Mouse (Mus musculus): ENCODE results near the gene Car5a. TPM values are rescaled to one million over a fixed set of nuclear protein-coding genes. Genes with fewer than 3 reads are reported as not detected.

The Car5a gene
- polyA plus RNA-seq, 1 experiment, result not detected

DNA sequence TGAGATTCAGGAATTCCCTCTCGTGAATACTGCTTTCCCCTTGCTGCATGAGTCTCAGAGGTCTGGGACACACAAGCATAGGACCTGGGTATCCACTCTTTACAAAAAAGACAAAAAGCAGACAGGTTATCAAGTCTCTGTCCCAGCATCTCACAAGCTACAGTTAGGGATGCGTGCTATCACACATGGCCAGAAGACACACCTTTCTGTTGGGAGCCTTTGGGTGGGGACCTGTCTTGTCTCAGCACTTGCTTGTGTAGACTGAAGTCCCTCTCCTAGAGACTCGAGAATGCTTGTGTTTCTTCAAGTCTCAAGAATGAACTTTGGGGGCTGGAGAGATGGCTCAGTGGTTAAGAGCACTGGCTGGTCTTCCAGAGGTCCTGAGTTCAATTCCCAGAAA lies 31.9 kb downstream of the Car5a start:
- no peak overlapping the region for H3K4me3 ChIP-seq (ENCODE audit: insufficient read depth, poor library complexity, severe bottlenecking)
- no peaks in the 10 kb centered on the region for H3K79me3 ChIP-seq (ENCODE audit: low read depth)
- TF ChIP-seq CEBPB (IDR thresholded peaks at IDR 0.05; ENCODE audit: low read depth) (no peak), MYOD1 (IDR thresholded peaks at IDR 0.05; ENCODE audit: control insufficient read depth, insufficient read length, low read depth) (no peak), FOSL1 (IDR thresholded peaks at IDR 0.05; ENCODE audit: insufficient read depth, low read length, poor library complexity, severe bottlenecking) (no peak), CTCF (IDR thresholded peaks at IDR 0.05; ENCODE audit: control insufficient read depth, insufficient read depth, insufficient read length) (no peak), MAX (IDR thresholded peaks at IDR 0.05) (no peak), USF1 (IDR thresholded peaks at IDR 0.05; ENCODE audit: low read depth) (no peak), MYOG (IDR thresholded peaks at IDR 0.05; ENCODE audit: control insufficient read depth, extremely low read depth, insufficient read length) (no peak)
- no peak overlapping the region for H3ac ChIP-seq (ENCODE audit: control insufficient read depth, insufficient read length, low read depth)
- H3K36me3 ChIP-seq (ENCODE audit: control insufficient read depth, insufficient read depth), result no peaks in the 10 kb centered on the region
- peaks cover 3% of the 10 kb centered on the region for H3K27me3 ChIP-seq (ENCODE audit: control insufficient read depth, insufficient read depth, insufficient read length)
- no peaks in the 10 kb centered on the region for H3K79me2 ChIP-seq (ENCODE audit: control insufficient read depth, insufficient read depth)

DNA sequence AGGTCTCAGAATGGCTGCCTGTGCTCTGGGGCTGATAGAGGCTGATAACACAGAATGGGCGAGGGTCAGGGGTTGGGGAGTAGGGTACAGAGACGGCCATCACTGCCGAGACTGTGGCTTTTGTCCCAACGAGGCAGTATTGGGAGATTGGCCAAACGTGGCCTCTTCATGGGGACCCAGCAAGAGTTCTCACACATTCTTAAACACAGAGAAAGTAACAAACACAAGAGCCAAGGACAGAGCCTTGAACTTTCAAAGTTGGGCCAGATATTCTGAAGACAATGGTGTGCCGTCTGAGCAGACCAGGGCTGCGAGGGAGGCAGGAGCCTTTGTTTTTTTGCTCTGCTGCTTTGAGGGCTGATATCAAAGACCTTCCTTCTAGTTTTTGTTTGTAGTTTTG lies 32.7 kb downstream of the Car5a start:
- Histone ChIP-seq H3K79me3 (ENCODE audit: low read depth) (peaks cover 1% of the 10 kb centered on the region), H3K27me3 (ENCODE audit: control insufficient read depth, insufficient read depth, insufficient read length) (no peaks in the 10 kb centered on the region), H3ac (ENCODE audit: control insufficient read depth, insufficient read length, low read depth) (no peak overlapping the region), H3K4me3 (ENCODE audit: insufficient read depth, poor library complexity, severe bottlenecking) (no peak overlapping the region), H3K36me3 (ENCODE audit: control insufficient read depth, insufficient read depth) (no peaks in the 10 kb centered on the region), H3K79me2 (ENCODE audit: control insufficient read depth, insufficient read depth) (peaks cover 4% of the 10 kb centered on the region)
- TF ChIP-seq CEBPB (IDR thresholded peaks at IDR 0.05; ENCODE audit: low read depth), result no peak
- no peak for TF ChIP-seq FOSL1 (IDR thresholded peaks at IDR 0.05; ENCODE audit: insufficient read depth, low read length, poor library complexity, severe bottlenecking)
- TF ChIP-seq MYOG (IDR thresholded peaks at IDR 0.05; ENCODE audit: control insufficient read depth, extremely low read depth, insufficient read length), result no peak
- TF ChIP-seq USF1 (IDR thresholded peaks at IDR 0.05; ENCODE audit: low read depth), result no peak
- no peak for TF ChIP-seq MAX (IDR thresholded peaks at IDR 0.05)
- no peak for TF ChIP-seq MYOD1 (IDR thresholded peaks at IDR 0.05; ENCODE audit: control insufficient read depth, insufficient read length, low read depth)
- TF ChIP-seq CTCF (IDR thresholded peaks at IDR 0.05; ENCODE audit: control insufficient read depth, insufficient read depth, insufficient read length), result no peak

DNA sequence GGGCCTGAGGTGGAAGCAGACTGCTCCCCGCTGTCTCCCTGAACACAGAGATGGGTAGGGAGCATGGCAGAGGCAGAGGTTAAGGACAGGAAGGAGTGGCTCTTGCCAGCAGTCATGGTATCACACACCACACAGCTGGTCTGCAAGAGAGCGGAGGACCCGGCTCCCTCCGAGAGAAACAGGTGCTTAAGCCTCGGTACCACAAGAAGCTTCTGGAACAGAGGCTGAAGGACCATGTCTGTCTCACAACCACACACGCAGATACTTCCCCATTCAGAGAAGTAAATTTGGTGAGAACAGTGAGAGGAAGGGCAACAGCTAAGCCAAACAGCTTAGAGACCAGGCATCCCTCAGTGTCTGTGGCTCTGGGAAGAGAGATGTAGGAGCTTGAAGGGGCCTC lies 33.3 kb downstream of the Car5a start:
- H3K4me3 ChIP-seq (ENCODE audit: insufficient read depth, poor library complexity, severe bottlenecking), result no peak overlapping the region
- TF ChIP-seq MYOD1 (IDR thresholded peaks at IDR 0.05; ENCODE audit: control insufficient read depth, insufficient read length, low read depth), result no peak
- no peaks in the 10 kb centered on the region for H3K36me3 ChIP-seq (ENCODE audit: control insufficient read depth, insufficient read depth)
- peaks cover 5% of the 10 kb centered on the region for H3K79me3 ChIP-seq (ENCODE audit: low read depth)
- H3ac ChIP-seq (ENCODE audit: control insufficient read depth, insufficient read length, low read depth), result no peak overlapping the region
- no peaks in the 10 kb centered on the region for H3K27me3 ChIP-seq (ENCODE audit: control insufficient read depth, insufficient read depth, insufficient read length)
- peaks cover 10% of the 10 kb centered on the region for H3K79me2 ChIP-seq (ENCODE audit: control insufficient read depth, insufficient read depth)

DNA sequence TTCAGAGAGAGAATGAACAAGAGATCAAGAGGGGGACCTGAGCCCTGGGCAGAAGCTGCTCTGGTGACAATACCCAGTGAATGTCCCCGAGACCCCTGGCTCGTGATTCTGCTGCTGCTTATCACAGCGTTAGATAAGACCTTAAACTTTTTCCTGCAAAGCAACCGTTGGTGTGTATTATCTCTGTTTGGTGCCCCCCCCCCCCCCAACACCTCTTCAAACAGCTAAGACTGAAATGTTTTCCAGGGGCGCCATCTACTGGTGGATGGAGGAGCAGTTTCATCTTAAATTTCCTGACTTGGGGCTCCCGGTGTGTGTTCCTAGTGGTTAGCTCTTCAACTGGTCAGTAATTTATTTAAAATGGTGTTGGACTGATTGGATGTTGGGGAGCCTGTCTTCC lies 35.0 kb downstream of the Car5a start:
- H3K36me3 ChIP-seq (ENCODE audit: control insufficient read depth, insufficient read depth), result no peaks in the 10 kb centered on the region
- peaks cover 21% of the 10 kb centered on the region for H3K79me3 ChIP-seq (ENCODE audit: low read depth)
- H3K4me3 ChIP-seq (ENCODE audit: insufficient read depth, poor library complexity, severe bottlenecking), result no peak overlapping the region
- TF ChIP-seq MYOD1 (IDR thresholded peaks at IDR 0.05; ENCODE audit: control insufficient read depth, insufficient read length, low read depth), result no peak
- no peaks in the 10 kb centered on the region for H3K27me3 ChIP-seq (ENCODE audit: control insufficient read depth, insufficient read depth, insufficient read length)
- no peak overlapping the region for H3ac ChIP-seq (ENCODE audit: control insufficient read depth, insufficient read length, low read depth)
- peaks cover 28% of the 10 kb centered on the region for H3K79me2 ChIP-seq (ENCODE audit: control insufficient read depth, insufficient read depth)

DNA sequence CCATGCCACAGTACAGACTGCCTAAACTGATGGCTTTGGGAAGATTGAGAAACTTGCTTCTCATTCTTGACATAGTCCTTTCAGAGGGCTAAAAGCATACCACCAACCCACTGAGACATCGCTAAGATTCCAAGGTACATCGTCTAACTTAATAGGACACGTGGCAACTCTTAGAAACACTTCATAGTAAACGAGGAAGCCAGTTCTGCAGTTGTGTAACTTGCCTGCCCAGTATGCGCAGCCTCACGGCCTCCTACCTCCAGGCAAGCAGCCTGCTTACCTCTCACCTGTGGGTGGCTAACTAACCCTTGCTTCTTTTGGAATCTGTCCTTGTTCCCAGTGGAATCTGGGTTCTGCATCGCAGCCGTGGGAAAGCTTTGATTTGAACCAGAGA lies 35.6 kb downstream of the Car5a start:
- no peaks in the 10 kb centered on the region for H3K36me3 ChIP-seq (ENCODE audit: control insufficient read depth, insufficient read depth)
- no peak overlapping the region for H3ac ChIP-seq (ENCODE audit: control insufficient read depth, insufficient read length, low read depth)
- TF ChIP-seq CEBPB (IDR thresholded peaks at IDR 0.05; ENCODE audit: low read depth) (no peak), FOSL1 (IDR thresholded peaks at IDR 0.05; ENCODE audit: insufficient read depth, low read length, poor library complexity, severe bottlenecking) (no peak), CTCF (IDR thresholded peaks at IDR 0.05; ENCODE audit: control insufficient read depth, insufficient read depth, insufficient read length) (no peak), MYOD1 (IDR thresholded peaks at IDR 0.05; ENCODE audit: control insufficient read depth, insufficient read length, low read depth) (no peak), MYOG (IDR thresholded peaks at IDR 0.05; ENCODE audit: control insufficient read depth, extremely low read depth, insufficient read length) (no peak), MAX (IDR thresholded peaks at IDR 0.05) (no peak), USF1 (IDR thresholded peaks at IDR 0.05; ENCODE audit: low read depth) (no peak)
- H3K79me3 ChIP-seq (ENCODE audit: low read depth), result peaks cover 26% of the 10 kb centered on the region
- H3K27me3 ChIP-seq (ENCODE audit: control insufficient read depth, insufficient read depth, insufficient read length), result no peaks in the 10 kb centered on the region
- no peak overlapping the region for H3K4me3 ChIP-seq (ENCODE audit: insufficient read depth, poor library complexity, severe bottlenecking)
- H3K79me2 ChIP-seq (ENCODE audit: control insufficient read depth, insufficient read depth), result peaks cover 33% of the 10 kb centered on the region

DNA sequence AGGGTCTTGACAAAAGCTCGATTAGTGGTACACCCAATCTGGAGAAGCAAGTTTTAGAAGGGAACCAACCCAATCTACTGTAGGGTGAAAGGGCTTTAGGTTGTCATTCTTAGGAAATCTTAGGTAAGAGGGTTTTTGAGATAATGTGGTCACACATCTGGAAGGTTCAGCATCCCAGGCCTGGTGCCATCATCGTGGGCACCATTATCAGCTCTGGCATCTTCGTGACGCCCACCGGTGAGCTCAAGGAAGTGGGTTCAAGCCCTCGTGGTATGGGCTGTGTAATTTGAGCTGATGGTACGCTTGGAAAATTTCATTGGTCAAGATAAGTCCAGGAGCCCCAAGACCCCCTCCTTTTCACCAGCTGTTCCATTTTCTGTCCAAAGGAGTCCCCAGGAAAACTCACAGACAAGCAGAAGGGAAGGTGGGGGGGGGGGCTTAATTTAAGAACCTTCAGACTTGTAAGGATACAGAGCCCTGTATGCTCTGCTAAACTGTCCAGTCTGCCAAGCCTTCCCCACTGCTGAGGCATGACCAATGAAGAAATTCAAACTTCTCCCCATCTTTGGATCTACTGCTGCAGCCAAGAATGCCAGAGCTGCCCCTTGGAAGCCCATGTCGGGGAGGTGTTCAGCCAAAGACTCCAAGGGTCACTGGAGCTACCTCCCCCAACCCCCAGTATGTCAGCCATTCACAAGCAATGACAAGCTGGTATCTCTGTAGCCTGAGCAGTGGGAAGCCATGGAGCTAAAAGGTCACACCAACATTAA lies 36.1 kb downstream of the Car5a start:
- Histone ChIP-seq H3K79me3 (ENCODE audit: low read depth) (peaks cover 31% of the 10 kb centered on the region), H3K27me3 (ENCODE audit: control insufficient read depth, insufficient read depth, insufficient read length) (no peaks in the 10 kb centered on the region), H3ac (ENCODE audit: control insufficient read depth, insufficient read length, low read depth) (no peak overlapping the region), H3K36me3 (ENCODE audit: control insufficient read depth, insufficient read depth) (no peaks in the 10 kb centered on the region), H3K4me3 (ENCODE audit: insufficient read depth, poor library complexity, severe bottlenecking) (no peak overlapping the region), H3K79me2 (ENCODE audit: control insufficient read depth, insufficient read depth) (peaks cover 39% of the 10 kb centered on the region)
- no peak for TF ChIP-seq CTCF (IDR thresholded peaks at IDR 0.05; ENCODE audit: control insufficient read depth, insufficient read depth, insufficient read length)
- no peak for TF ChIP-seq MAX (IDR thresholded peaks at IDR 0.05)
- no peak for TF ChIP-seq FOSL1 (IDR thresholded peaks at IDR 0.05; ENCODE audit: insufficient read depth, low read length, poor library complexity, severe bottlenecking)
- no peak for TF ChIP-seq MYOD1 (IDR thresholded peaks at IDR 0.05; ENCODE audit: control insufficient read depth, insufficient read length, low read depth)
- no peak for TF ChIP-seq CEBPB (IDR thresholded peaks at IDR 0.05; ENCODE audit: low read depth)
- TF ChIP-seq USF1 (IDR thresholded peaks at IDR 0.05; ENCODE audit: low read depth), result no peak
- TF ChIP-seq MYOG (IDR thresholded peaks at IDR 0.05; ENCODE audit: control insufficient read depth, extremely low read depth, insufficient read length), result no peak
